Mouse (Mus musculus) C2C12 (cell line): Measurements from ENCODE around the gene Sept9.

Source experiments
- CEBPB ChIP-seq: IDR thresholded peaks from one replicate; pipeline ENCODE4 v1.6.1; 2011; ENCODE audit warnings: low read depth, mild to moderate bottlenecking, control low read depth, moderate library complexity
- CTCF ChIP-seq: IDR thresholded peaks from one replicate; pipeline ENCODE4 v1.5.1; 2011; ENCODE audit not compliant: control insufficient read depth, insufficient read depth, insufficient read length
- FOSL1 ChIP-seq: IDR thresholded peaks from one replicate; pipeline ENCODE4 v1.8.0; 2011; ENCODE audit warnings: mild to moderate bottlenecking, low read length; ENCODE audit not compliant: poor library complexity, insufficient read depth, severe bottlenecking
- MAX ChIP-seq: IDR thresholded peaks from one replicate; pipeline ENCODE4 v1.6.1; 2011; ENCODE audit warnings: mild to moderate bottlenecking, control low read depth
- MYOD1 ChIP-seq: IDR thresholded peaks from one replicate; pipeline ENCODE4 v1.6.1; 2011; ENCODE audit warnings: low read depth; ENCODE audit not compliant: control insufficient read depth, insufficient read length
- USF1 ChIP-seq: IDR thresholded peaks from one replicate; pipeline ENCODE4 v1.6.1; 2011; ENCODE audit warnings: low read depth, mild to moderate bottlenecking, control low read depth, moderate library complexity

DNA sequence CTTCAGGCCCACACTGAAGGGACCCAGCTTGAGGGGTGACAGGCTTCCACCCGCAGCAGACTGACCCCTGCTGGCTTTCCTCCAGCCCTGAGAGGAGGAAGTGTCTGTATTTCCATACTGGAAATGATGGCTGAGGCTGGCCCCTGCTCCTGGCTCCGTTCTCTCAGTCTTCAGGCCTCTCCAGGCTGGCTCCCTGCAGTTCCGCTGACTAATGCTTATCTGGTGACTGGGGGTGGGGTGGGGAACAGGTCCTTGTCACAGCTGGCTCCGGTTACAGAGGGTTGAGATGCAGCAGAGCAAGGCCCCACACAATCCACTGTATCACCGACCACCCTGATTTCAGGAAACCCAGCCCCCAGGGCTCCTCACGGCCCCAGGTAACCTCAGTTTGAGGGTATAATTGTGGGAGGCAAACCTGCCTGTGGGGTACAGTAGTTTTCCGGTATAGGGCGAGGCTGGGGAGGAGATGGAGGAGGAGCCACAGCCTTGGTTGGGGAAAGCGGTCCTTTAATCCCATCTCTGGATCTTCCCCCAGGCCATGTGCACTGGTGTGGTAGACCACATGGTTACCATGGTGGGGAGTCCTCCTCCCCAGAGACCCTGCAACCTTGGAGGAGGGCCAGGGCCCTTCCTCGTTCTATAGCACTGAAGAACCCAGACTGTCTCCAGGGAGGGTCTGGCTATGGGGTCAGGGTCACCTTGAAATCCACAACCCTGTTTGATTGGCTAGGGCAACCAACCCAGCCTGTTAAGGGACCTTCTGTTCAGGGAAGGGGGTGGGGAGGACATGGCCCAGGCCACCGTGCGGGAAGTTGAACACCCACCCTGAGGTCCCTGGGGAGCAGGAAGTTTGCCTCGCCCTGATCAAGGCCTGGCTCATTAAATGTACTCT is 108.7 kb downstream of the Sept9 start:
- peak; percentile 5 for TF ChIP-seq USF1
- TF ChIP-seq CTCF = no peak
- no peak for TF ChIP-seq MYOD1
- TF ChIP-seq MAX = peak; percentile 94
- TF ChIP-seq CEBPB = no peak
- TF ChIP-seq FOSL1 = no peak
